Mouse (Mus musculus): ENCODE measurements around the gene Znhit1. TPM values are rescaled to one million over a fixed set of nuclear protein-coding genes. Genes with fewer than 3 reads are reported as not detected.

Gene Znhit1
- polyA plus RNA-seq, 1 experiment, result 79.5 TPM

DNA sequence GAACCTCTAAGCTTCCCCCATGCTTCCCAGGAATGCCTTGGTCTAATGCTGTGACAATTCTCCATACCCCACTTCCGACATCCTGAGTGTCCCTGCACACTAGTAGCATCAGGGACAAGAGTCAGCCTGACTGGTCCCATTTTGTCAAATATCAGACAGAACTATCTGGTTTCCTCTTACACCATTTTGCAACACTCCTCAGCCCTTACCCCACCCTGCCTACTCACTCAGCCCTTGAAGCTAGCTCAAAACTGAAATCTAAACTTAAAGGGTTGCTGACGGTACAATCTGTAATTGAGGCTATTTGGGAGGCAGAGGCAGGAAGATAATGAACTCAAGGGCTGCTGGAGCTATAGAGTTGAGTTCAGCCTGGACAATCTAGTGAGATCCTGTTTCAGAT is 8.1 kb downstream of the Znhit1 start:
- H3K4me1 ChIP-seq (replicated peaks; ENCODE audit: control insufficient read depth, insufficient read depth, low read length), result no peaks in the 10 kb centered on the region
- 90% methylated on average over 2 of the region's 2 CpGs for WGBS
- DNase-seq, result no peak
- H3K36me3 ChIP-seq (ENCODE audit: control insufficient read depth, insufficient read depth, low read length), result no peaks in the 10 kb centered on the region
- no peak overlapping the region for H3K27ac ChIP-seq (ENCODE audit: control insufficient read depth, insufficient read depth, low read length)
- H3K4me3 ChIP-seq (ENCODE audit: control insufficient read depth, insufficient read depth, low read length), result no peak overlapping the region
- TF ChIP-seq POLR2A (IDR thresholded peaks at IDR 0.05; ENCODE audit: control insufficient read depth, extremely low read depth, insufficient read depth, low read length, poor library complexity), result no peak
- TF ChIP-seq CTCF (IDR thresholded peaks at IDR 0.05; ENCODE audit: borderline replicate concordance, control insufficient read depth, extremely low read depth, insufficient read depth, low read length, poor library complexity), result no peak
- H3K27me3 ChIP-seq (ENCODE audit: control insufficient read depth, insufficient read depth, low read length), result no peaks in the 10 kb centered on the region

DNA sequence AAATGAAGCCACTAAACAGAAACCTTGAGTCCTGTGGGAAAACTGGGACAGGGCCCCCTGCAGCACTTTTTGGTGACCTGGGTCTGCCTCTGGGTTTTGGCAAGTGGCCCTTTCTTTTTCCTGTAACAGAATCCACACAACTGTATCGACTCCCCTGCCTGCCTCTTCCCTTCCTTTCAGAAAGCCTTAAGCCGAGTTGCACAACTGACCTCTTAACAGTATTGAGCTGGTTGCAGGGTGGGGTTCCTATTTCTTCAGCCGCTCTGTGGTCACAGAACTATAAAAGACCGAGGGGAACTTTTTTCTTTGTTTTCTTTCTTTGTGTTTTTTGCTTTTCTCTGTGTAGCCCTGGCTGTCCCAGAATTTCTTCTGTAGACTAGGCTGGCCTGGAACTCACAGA is 10.1 kb downstream of the Znhit1 start:
- no peaks in the 10 kb centered on the region for H3K4me1 ChIP-seq (replicated peaks; ENCODE audit: control insufficient read depth, insufficient read depth, low read length)
- TF ChIP-seq POLR2A (IDR thresholded peaks at IDR 0.05; ENCODE audit: control insufficient read depth, extremely low read depth, insufficient read depth, low read length, poor library complexity), result no peak
- no peak for TF ChIP-seq CTCF (IDR thresholded peaks at IDR 0.05; ENCODE audit: borderline replicate concordance, control insufficient read depth, extremely low read depth, insufficient read depth, low read length, poor library complexity)
- no peaks in the 10 kb centered on the region for H3K36me3 ChIP-seq (ENCODE audit: control insufficient read depth, insufficient read depth, low read length)
- WGBS, result 24% methylated on average over 4 of the region's 4 CpGs
- no peak for DNase-seq
- no peak overlapping the region for H3K27ac ChIP-seq (ENCODE audit: control insufficient read depth, insufficient read depth, low read length)
- H3K4me3 ChIP-seq (ENCODE audit: control insufficient read depth, insufficient read depth, low read length), result no peak overlapping the region
- H3K27me3 ChIP-seq (ENCODE audit: control insufficient read depth, insufficient read depth, low read length), result no peaks in the 10 kb centered on the region

DNA sequence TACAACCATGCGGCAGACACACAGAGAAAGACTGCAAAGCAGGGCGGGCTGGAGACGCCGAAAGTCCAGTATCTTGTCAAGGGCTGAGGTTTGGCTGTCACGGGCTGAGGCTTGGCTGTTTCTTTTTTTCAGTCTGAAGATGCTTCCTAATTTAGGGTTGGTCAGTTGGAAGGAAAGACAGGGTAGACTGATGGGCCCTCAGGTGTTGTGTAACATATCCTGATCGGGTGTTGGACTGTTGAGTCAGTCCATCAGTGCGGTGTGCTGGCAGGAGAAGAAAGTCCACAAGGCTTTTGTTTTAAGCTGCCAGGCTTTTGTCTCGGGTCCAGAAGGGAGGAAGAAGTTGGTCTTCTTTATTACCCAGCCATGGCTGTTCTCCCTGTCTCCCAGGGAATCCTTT is 14.2 kb downstream of the Znhit1 start:
- H3K27me3 ChIP-seq (ENCODE audit: control insufficient read depth, insufficient read depth, low read length), result no peaks in the 10 kb centered on the region
- 85% methylated on average over 8 of the region's 8 CpGs for WGBS

DNA sequence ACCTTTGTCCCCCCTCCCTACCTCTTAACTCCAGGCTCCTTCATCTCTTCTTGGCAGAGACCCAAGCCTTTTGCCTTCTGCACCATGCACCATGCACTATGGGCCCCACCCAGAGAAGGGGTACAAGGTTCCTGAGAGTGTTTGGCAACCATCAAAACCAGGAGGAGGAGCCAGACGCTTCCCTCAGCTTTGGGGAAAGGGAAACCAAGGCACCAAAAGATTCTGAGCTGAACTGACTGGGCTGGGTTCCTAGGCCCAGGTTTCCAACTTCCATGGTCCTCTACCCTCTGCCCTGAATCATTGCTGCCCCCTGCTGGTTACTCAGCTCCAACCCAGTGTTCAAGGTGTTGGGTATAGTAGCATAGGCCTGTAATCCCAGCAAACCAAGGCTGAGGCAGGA is 17.1 kb downstream of the Znhit1 start:
- WGBS, result 79% methylated on average over 1 of the region's 1 CpGs
- DNase-seq, result peak; percentile 72
- no peak overlapping the region for H3K27ac ChIP-seq (ENCODE audit: control insufficient read depth, insufficient read depth, low read length)

More for the DNA sequence above, 14.2 kb downstream of the Znhit1 start:
- no peak overlapping the region for H3K27ac ChIP-seq (ENCODE audit: control insufficient read depth, insufficient read depth, low read length)
- H3K4me3 ChIP-seq (ENCODE audit: control insufficient read depth, insufficient read depth, low read length), result no peak overlapping the region
- no peaks in the 10 kb centered on the region for H3K36me3 ChIP-seq (ENCODE audit: control insufficient read depth, insufficient read depth, low read length)
- H3K4me1 ChIP-seq (replicated peaks; ENCODE audit: control insufficient read depth, insufficient read depth, low read length), result no peaks in the 10 kb centered on the region
- TF ChIP-seq CTCF (IDR thresholded peaks at IDR 0.05; ENCODE audit: borderline replicate concordance, control insufficient read depth, extremely low read depth, insufficient read depth, low read length, poor library complexity) (no peak), POLR2A (IDR thresholded peaks at IDR 0.05; ENCODE audit: control insufficient read depth, extremely low read depth, insufficient read depth, low read length, poor library complexity) (no peak)
- no peak for DNase-seq

DNA sequence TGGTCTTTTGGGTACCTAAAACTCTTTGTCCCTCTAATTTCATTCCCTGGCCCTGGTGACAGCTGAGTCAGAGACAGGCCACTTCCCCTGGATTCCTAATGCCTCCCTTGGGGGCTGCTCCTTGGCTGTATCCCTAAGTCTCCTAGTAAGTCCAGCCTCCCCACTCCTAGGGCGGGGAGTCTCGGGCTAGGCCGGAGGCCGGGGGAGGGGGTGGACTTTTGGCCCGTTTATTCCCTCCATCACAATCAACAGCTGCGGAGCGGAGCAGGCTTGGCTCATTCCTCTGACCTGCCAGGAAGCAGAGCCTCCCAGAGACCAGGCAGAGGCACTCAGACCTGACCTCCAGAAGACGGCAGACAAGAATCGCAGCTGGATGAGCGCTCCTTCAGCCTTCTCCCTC is 20.2 kb downstream of the Znhit1 start:
- DNase-seq, result no peak
- Histone ChIP-seq H3K36me3 (ENCODE audit: control insufficient read depth, insufficient read depth, low read length) (peaks cover 6% of the 10 kb centered on the region; the same call in 1 of the 2 replicates), H3K4me1 (replicated peaks; ENCODE audit: control insufficient read depth, insufficient read depth, low read length) (no peaks in the 10 kb centered on the region), H3K27me3 (ENCODE audit: control insufficient read depth, insufficient read depth, low read length) (no peaks in the 10 kb centered on the region), H3K27ac (ENCODE audit: control insufficient read depth, insufficient read depth, low read length) (no peak overlapping the region), H3K4me3 (ENCODE audit: control insufficient read depth, insufficient read depth, low read length) (no peak overlapping the region)
- TF ChIP-seq POLR2A (IDR thresholded peaks at IDR 0.05; ENCODE audit: control insufficient read depth, extremely low read depth, insufficient read depth, low read length, poor library complexity) (no peak), CTCF (IDR thresholded peaks at IDR 0.05; ENCODE audit: borderline replicate concordance, control insufficient read depth, extremely low read depth, insufficient read depth, low read length, poor library complexity) (no peak)
- 94% methylated on average over 10 of the region's 10 CpGs for WGBS

More for the DNA sequence above, 17.1 kb downstream of the Znhit1 start:
- Histone ChIP-seq H3K36me3 (ENCODE audit: control insufficient read depth, insufficient read depth, low read length) (no peaks in the 10 kb centered on the region), H3K27me3 (ENCODE audit: control insufficient read depth, insufficient read depth, low read length) (no peaks in the 10 kb centered on the region), H3K4me3 (ENCODE audit: control insufficient read depth, insufficient read depth, low read length) (no peak overlapping the region), H3K4me1 (replicated peaks; ENCODE audit: control insufficient read depth, insufficient read depth, low read length) (no peaks in the 10 kb centered on the region)
- TF ChIP-seq CTCF (IDR thresholded peaks at IDR 0.05; ENCODE audit: borderline replicate concordance, control insufficient read depth, extremely low read depth, insufficient read depth, low read length, poor library complexity), result peak; percentile 54; the same call in 1 of the 2 replicates
- TF ChIP-seq POLR2A (IDR thresholded peaks at IDR 0.05; ENCODE audit: control insufficient read depth, extremely low read depth, insufficient read depth, low read length, poor library complexity), result no peak

DNA sequence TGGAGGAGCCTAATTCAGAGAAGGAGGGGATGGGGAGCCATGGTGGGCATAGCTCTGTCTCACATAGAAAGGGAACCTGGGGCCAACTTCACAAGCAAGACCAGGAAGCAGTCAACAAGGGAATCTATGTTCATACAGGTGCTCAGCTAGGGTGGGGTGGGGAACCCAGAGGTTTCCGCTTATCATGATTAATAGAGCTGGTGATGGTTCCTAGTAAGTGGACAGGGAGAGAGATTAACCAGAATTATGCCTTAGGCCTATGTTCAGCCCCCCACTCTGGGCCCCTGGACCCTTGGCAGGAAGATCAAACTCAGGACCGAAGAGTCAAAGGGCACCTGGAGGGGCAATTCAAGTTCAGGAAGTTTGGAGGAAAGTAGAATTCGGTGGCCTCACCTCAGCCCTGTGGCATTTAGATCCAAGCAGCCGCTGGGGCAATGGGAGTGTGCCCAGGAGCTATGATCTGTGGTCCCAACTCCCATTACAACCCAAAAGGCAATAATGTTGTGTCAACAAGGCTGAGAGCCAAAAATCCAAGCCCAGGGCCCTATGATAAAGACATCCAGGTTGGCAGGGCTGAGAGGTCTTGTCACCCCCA is 20.9 kb downstream of the Znhit1 start:
- H3K36me3 ChIP-seq (ENCODE audit: control insufficient read depth, insufficient read depth, low read length), result peaks cover 6% of the 10 kb centered on the region; the same call in 1 of the 2 replicates
- H3K27me3 ChIP-seq (ENCODE audit: control insufficient read depth, insufficient read depth, low read length), result no peaks in the 10 kb centered on the region
- H3K4me1 ChIP-seq (replicated peaks; ENCODE audit: control insufficient read depth, insufficient read depth, low read length), result no peaks in the 10 kb centered on the region
- no peak for TF ChIP-seq CTCF (IDR thresholded peaks at IDR 0.05; ENCODE audit: borderline replicate concordance, control insufficient read depth, extremely low read depth, insufficient read depth, low read length, poor library complexity)
- no peak for TF ChIP-seq POLR2A (IDR thresholded peaks at IDR 0.05; ENCODE audit: control insufficient read depth, extremely low read depth, insufficient read depth, low read length, poor library complexity)
- DNase-seq, result no peak
- H3K27ac ChIP-seq (ENCODE audit: control insufficient read depth, insufficient read depth, low read length), result no peak overlapping the region
- H3K4me3 ChIP-seq (ENCODE audit: control insufficient read depth, insufficient read depth, low read length), result no peak overlapping the region
- 81% methylated on average over 4 of the region's 4 CpGs for WGBS
